Mouse (Mus musculus) brain, embryonic 14.5 days (tissue): ENCODE results near the gene Map2k2. TPM values are rescaled to one million over a fixed set of nuclear protein-coding genes. Genes with fewer than 3 reads are reported as not detected.
A peak's percentile ranks its signal among the peaks of the same experiment; 100 is the strongest.
"Not testable (repeated sequence)": the region's sequence is repeated elsewhere in the genome, so short reads cannot be mapped to it uniquely, and the experiment has no call there.

Experiments
- DNase-seq: peaks from one replicate; pipeline ENCODE4 v3.0.0-alpha.2; 2011; ENCODE audit warnings: low read depth
- CTCF ChIP-seq: fragments of 200-500 bp; IDR thresholded peaks from 2 replicates; pipeline ENCODE4 v1.5.1; 2012; ENCODE audit warnings: inconsistent platforms, mild to moderate bottlenecking, moderate library complexity, borderline replicate concordance; ENCODE audit not compliant: insufficient read depth, insufficient read length; ENCODE audit errors: extremely low read depth
- POLR2A ChIP-seq: fragments of 200-500 bp; IDR thresholded peaks from 2 replicates; pipeline ENCODE4 v1.6.1; 2012; ENCODE audit warnings: mild to moderate bottlenecking, inconsistent platforms, borderline replicate concordance; ENCODE audit not compliant: poor library complexity, insufficient read depth, insufficient read length, severe bottlenecking; ENCODE audit errors: extremely low read depth
- polyA plus RNA-seq: library from polyadenylated mRNA; depleted of rRNA; stranded (reverse); fragments of >200 nt; gene quantifications from 2 replicates; pipeline ENCODE4 v1.2.3, GENCODE M21; 2012; rRNA removed

Map2k2 gene
- polyA plus RNA-seq: 203 and 214 TPM in 2 replicates

- DNase-seq: peak; percentile 99
- TF ChIP-seq POLR2A (peak; percentile 99), CTCF (no peak)
Measured at GRCm38 (mm10) chr10:81105565-81106112, at the start of gene Map2k2. TSS of gene Map2k2 (plus strand) at chr10:81105915.

- no peak for TF ChIP-seq CTCF
- DNase-seq: no peak
Measured at GRCm38 (mm10) chr10:81057406-81058130, 48.1 kb upstream of the Map2k2 start.

- TF ChIP-seq CTCF (no peak), POLR2A (no peak)
- DNase-seq: no peak
Measured at GRCm38 (mm10) chr10:81058896-81059295, 46.8 kb upstream of the Map2k2 start.

DNA sequence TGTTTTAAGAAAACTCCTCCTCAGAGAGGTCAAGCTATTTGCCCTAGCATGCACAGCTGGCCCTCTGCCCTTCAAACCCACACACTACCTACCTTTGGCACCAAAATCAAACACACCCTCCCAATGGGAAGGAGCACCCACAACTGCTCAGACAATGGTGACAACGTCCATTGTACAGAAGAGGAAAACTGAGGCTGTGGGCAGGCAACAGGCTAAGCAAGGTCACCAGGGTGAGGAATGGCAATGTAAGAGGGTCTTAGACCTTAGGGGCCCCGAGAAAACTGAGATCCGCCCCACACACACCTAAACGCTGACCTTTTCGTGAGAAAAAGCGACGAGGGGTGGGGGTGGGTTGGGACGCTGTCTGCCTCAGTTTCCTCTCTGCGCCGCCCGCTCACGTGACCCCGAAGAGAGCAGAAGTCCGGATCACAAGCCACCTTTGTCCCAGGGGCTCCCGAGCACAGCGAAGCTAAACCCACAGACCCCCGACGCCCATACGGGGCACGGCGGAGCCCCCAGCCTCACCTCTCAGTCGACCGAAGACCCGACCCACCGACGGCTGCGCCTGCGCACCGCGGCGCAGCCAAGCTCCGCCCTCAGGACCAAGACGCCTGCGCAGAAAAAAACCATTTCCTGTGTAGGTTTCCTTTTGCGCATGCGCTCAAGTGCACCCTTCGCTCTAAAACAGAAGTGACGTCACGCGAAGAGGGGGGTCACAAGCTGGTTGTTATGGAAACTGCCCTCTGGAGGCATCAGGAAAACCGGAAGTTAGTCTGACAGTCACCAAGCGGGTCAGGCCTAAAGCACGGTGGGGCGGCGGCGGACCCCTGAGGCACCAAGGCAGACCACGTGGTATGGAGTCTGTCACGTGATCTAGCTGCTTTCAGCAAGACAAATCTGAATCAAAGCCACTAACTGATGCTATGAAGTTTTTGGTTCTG is 45.8 kb upstream of the Map2k2 start, which contains the start of gene Sgta:
Sgta (minus strand) TSS at position 579 of the 941 bp plus-strand sequence.
- TF ChIP-seq POLR2A (peak; percentile 84; the same call in 1 of the 2 replicates), CTCF (no peak)
- peak; percentile 100 for DNase-seq

GRCm38 (mm10) chr10:81062710-81063109 is 43.0 kb upstream of the Map2k2 start:
- TF ChIP-seq CTCF: no peak
- no peak for TF ChIP-seq POLR2A
- no peak for DNase-seq

GRCm38 (mm10) chr10:81064519-81064918 is 41.2 kb upstream of the Map2k2 start:
- not testable (repeated sequence) for DNase-seq

- DNase-seq: no peak
- TF ChIP-seq POLR2A: no peak
- no peak for TF ChIP-seq CTCF
Measured at GRCm38 (mm10) chr10:81068706-81069105, 37.0 kb upstream of the Map2k2 start.

GRCm38 (mm10) chr10:81069836-81070235 is 35.9 kb upstream of the Map2k2 start, which contains the start of gene Thop1:
TSS of gene Thop1 (plus strand) at chr10:81070035.
- TF ChIP-seq CTCF (0 out of 2 replicates have a peak, but pooled peaks have one; percentile 1), POLR2A (peak; percentile 68)
- peak; percentile 100 for DNase-seq

DNA sequence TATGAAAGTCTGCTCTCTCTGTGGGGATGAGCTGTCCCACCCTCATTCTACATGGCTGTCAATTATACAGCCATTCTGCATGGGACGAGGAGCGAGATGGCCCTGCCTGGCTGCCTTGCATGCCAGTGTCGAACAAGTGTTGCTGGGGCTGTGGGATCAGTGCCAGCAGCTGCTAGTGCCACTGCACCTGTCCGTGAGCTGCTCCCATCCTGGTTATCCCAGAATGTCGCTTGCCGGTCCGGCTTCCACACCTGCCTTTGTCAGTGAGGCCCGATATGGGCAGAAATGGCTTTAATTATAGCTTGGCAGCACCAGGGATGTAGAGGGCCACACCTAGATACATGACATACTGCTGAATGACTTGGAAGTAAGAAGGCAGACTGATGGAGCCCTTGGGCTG is 33.4 kb upstream of the Map2k2 start:
- TF ChIP-seq CTCF: no peak
- no peak for TF ChIP-seq POLR2A

DNA sequence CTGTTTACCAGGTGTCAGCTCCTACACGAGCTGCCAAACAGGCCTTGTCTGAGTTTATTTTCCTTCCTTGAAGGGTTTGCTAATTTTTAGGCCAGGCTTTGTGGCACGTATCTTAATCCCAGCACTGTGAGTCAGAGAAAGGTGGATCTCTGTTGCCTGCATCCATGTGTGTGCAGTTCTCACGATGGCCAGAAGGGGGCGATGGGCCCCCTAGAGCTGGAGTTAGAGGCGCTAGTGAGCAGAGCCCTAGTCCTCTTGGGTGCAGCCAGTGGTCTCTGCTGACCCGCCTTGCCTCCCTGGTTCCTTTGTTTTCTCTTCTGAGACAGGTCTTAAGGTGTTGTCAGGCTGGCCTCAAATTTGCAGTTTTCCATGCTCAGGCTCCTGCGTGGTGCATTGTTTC is 32.3 kb upstream of the Map2k2 start:
- TF ChIP-seq CTCF (peak; percentile 63), POLR2A (no peak)
- DNase-seq: no peak

More for the DNA sequence above, 33.4 kb upstream of the Map2k2 start:
- DNase-seq: no peak

- no peak for DNase-seq
- TF ChIP-seq CTCF (no peak), POLR2A (no peak)
Measured at GRCm38 (mm10) chr10:81075734-81076133, 30.0 kb upstream of the Map2k2 start.
